ENCODE assay signal across 13 mouse cellular contexts in genomic region chr12:83454697-83455321, GRCm38 (mm10). TPM values are rescaled to one million over a fixed set of nuclear protein-coding genes. Genes with fewer than 3 reads are reported as not detected.
A peak's percentile ranks its signal among the peaks of the same experiment; 100 is the strongest.
DNase-seq lines count a peak whose midpoint lies in the region; ATAC-seq and TF ChIP-seq lines count a peak whose summit lies in the region.
"Had no signal": no experiment of that assay in that cellular context is flagged by ENCODE, and none has a peak within 500 bp of the region (broad histone marks: within the 10 kb centered on the region; RNA-seq: fewer than 3 reads in every experiment).

No protein-coding gene starts in this region.

- ATAC-seq in intestine, embryonic 15.5 days = peak; percentile 83
- peak; percentile 70 for ATAC-seq in kidney, postnatal 0 days (replicated peaks; ENCODE audit: low FRiP score, low read depth)
- peak; percentile 79 for ATAC-seq in liver, embryonic 15.5 days (ENCODE audit: insufficient read depth)
- no peak for ATAC-seq in erythroid progenitor cell, adult 5-6 weeks (replicated peaks; ENCODE audit: low FRiP score, poor library complexity, severe bottlenecking)
- ATAC-seq: midbrain, embryonic 13.5 days; Patski had no signal

- H3K27ac ChIP-seq in intestine, embryonic 15.5 days = peak overlapping the region; percentile 42; the same call in 1 of the 2 replicates
- peak overlapping the region; percentile 19; the same call in 1 of the 2 replicates for H3K27ac ChIP-seq in kidney, postnatal 0 days
- peak overlapping the region; percentile 70 for H3K27ac ChIP-seq in liver, embryonic 15.5 days (replicated peaks)
- H3K27ac ChIP-seq: heart, embryonic 15.5 days; limb, embryonic 12.5 days; midbrain, embryonic 13.5 days had no signal

- no peak for TF ChIP-seq CTCF in kidney, postnatal 0 days (IDR thresholded peaks at IDR 0.05; ENCODE audit: low read depth)

- 0 out of 2 replicates have a peak, but pooled peaks cover 6% of the 10 kb centered on the region for H3K4me1 ChIP-seq in intestine, embryonic 15.5 days (replicated peaks)
- no peaks in the 10 kb centered on the region; the same call in 1 of the 2 replicates for H3K4me1 ChIP-seq in kidney, postnatal 0 days (replicated peaks; ENCODE audit: insufficient read depth, low read length)
- H3K4me1 ChIP-seq in liver, embryonic 15.5 days (replicated peaks) = peaks cover 34% of the 10 kb centered on the region

- H3K4me3 ChIP-seq in intestine, embryonic 15.5 days (replicated peaks) = no peak overlapping the region
- H3K4me3 ChIP-seq in kidney, postnatal 0 days (replicated peaks; ENCODE audit: low read depth, low read length) = no peak overlapping the region
- H3K4me3 ChIP-seq in liver, embryonic 15.5 days (replicated peaks) = no peak overlapping the region
- H3K4me3 ChIP-seq: heart, embryonic 15.5 days; limb, embryonic 12.5 days; midbrain, embryonic 13.5 days had no signal

- H3K9ac ChIP-seq in intestine, embryonic 15.5 days = no peak overlapping the region
- no peak overlapping the region for H3K9ac ChIP-seq in kidney, postnatal 0 days (ENCODE audit: low read depth, low read length)
- peak overlapping the region; percentile 6; the same call in 1 of the 2 replicates for H3K9ac ChIP-seq in liver, embryonic 15.5 days
- H3K9ac ChIP-seq: heart, embryonic 15.5 days; limb, embryonic 12.5 days; midbrain, embryonic 13.5 days had no signal

- WGBS in intestine, embryonic 15.5 days = 22% methylated on average over 5 of the region's 5 CpGs
- WGBS in kidney, postnatal 0 days = 32% methylated on average over 5 of the region's 5 CpGs
- WGBS in liver, embryonic 15.5 days (ENCODE audit: insufficient replicate concordance) = 45% methylated on average over 5 of the region's 5 CpGs

- no peaks in the 10 kb centered on the region for H3K27me3 ChIP-seq in intestine, embryonic 15.5 days (replicated peaks)
- no peaks in the 10 kb centered on the region for H3K27me3 ChIP-seq in kidney, postnatal 0 days (ENCODE audit: insufficient read depth, low read length)
- 0 out of 2 replicates have a peak, but pooled peaks cover 4% of the 10 kb centered on the region for H3K27me3 ChIP-seq in liver, embryonic 15.5 days
- H3K27me3 ChIP-seq: heart, embryonic 15.5 days; limb, embryonic 12.5 days; midbrain, embryonic 13.5 days had no signal

- H3K9me3 ChIP-seq in intestine, embryonic 15.5 days = no peaks in the 10 kb centered on the region
- H3K9me3 ChIP-seq in kidney, postnatal 0 days (replicated peaks; ENCODE audit: low read length) = no peaks in the 10 kb centered on the region
- no peaks in the 10 kb centered on the region for H3K9me3 ChIP-seq in liver, embryonic 15.5 days (replicated peaks)
- H3K9me3 ChIP-seq: heart, embryonic 15.5 days; limb, embryonic 12.5 days; midbrain, embryonic 13.5 days had no signal

- peak; percentile 10 for DNase-seq in 416B (ENCODE audit: low read depth)
- peak; percentile 62 for DNase-seq in kidney, postnatal 0 days (ENCODE audit: low spot score)
- DNase-seq in right cerebral cortex, adult 2 months (ENCODE audit: low spot score in 2 of 2) = no peak
- no peak for DNase-seq in urinary bladder, adult 18-20 months (ENCODE audit: low spot score in 2 of 2)
- DNase-seq: cerebellum, adult 8-10 months; thymus, adult 2 months had no signal

- H3K4me2 ChIP-seq in intestine, embryonic 15.5 days (replicated peaks) = 0 out of 2 replicates have a peak overlapping the region, but pooled peaks have one; percentile 15
- H3K4me2 ChIP-seq in kidney, postnatal 0 days (ENCODE audit: low read length) = no peak overlapping the region
- H3K4me2 ChIP-seq in liver, embryonic 15.5 days = peak overlapping the region; percentile 5; the same call in 1 of the 2 replicates
- H3K4me2 ChIP-seq: heart, embryonic 15.5 days; limb, embryonic 12.5 days; midbrain, embryonic 13.5 days had no signal

- no peaks in the 10 kb centered on the region for H3K36me3 ChIP-seq in intestine, embryonic 15.5 days
- no peaks in the 10 kb centered on the region for H3K36me3 ChIP-seq in kidney, postnatal 0 days (ENCODE audit: insufficient read depth, low read length)
- H3K36me3 ChIP-seq in liver, embryonic 15.5 days (replicated peaks) = no peaks in the 10 kb centered on the region
- H3K36me3 ChIP-seq: heart, embryonic 15.5 days; limb, embryonic 12.5 days; midbrain, embryonic 13.5 days had no signal

RNA-seq across cellular contexts. Expression of gene Dpf3, which starts 32.7 kb away (rescaled TPM):
- polyA plus RNA-seq in intestine, embryonic 15.5 days (2015; fragmentation: Nextera tagmentation; extraction: Ambion mirVana) = 8.6 TPM in 2 replicates
- 7.8 and 9.3 TPM in 2 replicates for polyA plus RNA-seq in kidney, postnatal 0 days (2015; fragmentation: Nextera tagmentation; extraction: Ambion mirVana)
- 6.5 and 6.7 TPM in 2 replicates for polyA plus RNA-seq in liver, embryonic 15.5 days (2015; fragmentation: Nextera tagmentation; extraction: Ambion mirVana)
- total RNA-seq in erythroid progenitor cell, adult 5-6 weeks (2015; ENCODE audit: low replicate concordance) = 40.7 and 45.0 TPM in 2 replicates
- 152 and 194 TPM in 2 replicates for total RNA-seq in erythroid progenitor cell, adult 5-6 weeks (2017; ENCODE audit: low replicate concordance)

Comparison
In these comparisons a context has a peak if more than half of its experiments do, and no peak if none do; other contexts are left out.
1. DNase-seq: peak in 416B (single experiment) and kidney, postnatal 0 days (single experiment); none in right cerebral cortex, adult 2 months (0 of 2) and urinary bladder, adult 18-20 months (0 of 2).
2. H3K27ac ChIP-seq: peak in every context shown above with its lines; median percentile 70 in liver, embryonic 15.5 days; 42 in intestine, embryonic 15.5 days; 19 in kidney, postnatal 0 days.